Mouse (Mus musculus) midbrain, embryonic 15.5 days (tissue): Measurements from ENCODE around the gene Dennd1b. TPM values are rescaled to one million over a fixed set of nuclear protein-coding genes. Genes with fewer than 3 reads are reported as not detected.

Experiments used
- ATAC-seq: fragments of 200-750 bp; cut with Nextera tagmentation; replicated peaks from 2 replicates; pipeline ENCODE4 v1.8.0; 2017; ENCODE audit warnings: moderate TSS enrichment
- H3K27ac ChIP-seq: fragments of 300-500 bp; sonication (generic); 2 replicates; pipeline ENCODE4 v1.5.1; 2015; ENCODE audit warnings: mild to moderate bottlenecking, inconsistent platforms
- H3K27me3 ChIP-seq: fragments of 300-500 bp; sonication (generic); replicated peaks from 2 replicates; pipeline ENCODE4 v1.6.1; 2015; ENCODE audit warnings: inconsistent platforms
- H3K36me3 ChIP-seq: fragments of 300-500 bp; sonication (generic); replicated peaks from 2 replicates; pipeline ENCODE4 v1.6.1; 2015; ENCODE audit warnings: inconsistent platforms
- H3K4me1 ChIP-seq: fragments of 300-500 bp; sonication (generic); 2 replicates; pipeline ENCODE4 v1.6.1; 2015; ENCODE audit warnings: inconsistent platforms
- H3K4me2 ChIP-seq: fragments of 300-500 bp; sonication (generic); 2 replicates; pipeline ENCODE4 v1.6.1; 2015; ENCODE audit warnings: inconsistent platforms, mild to moderate bottlenecking, moderate library complexity
- H3K4me3 ChIP-seq: fragments of 300-500 bp; sonication (generic); 2 replicates; pipeline ENCODE4 v1.5.1; 2015; ENCODE audit warnings: mild to moderate bottlenecking, inconsistent platforms
- H3K9ac ChIP-seq: fragments of 300-500 bp; sonication (generic); 2 replicates; pipeline ENCODE4 v1.6.1; 2015; ENCODE audit warnings: mild to moderate bottlenecking, inconsistent platforms
- H3K9me3 ChIP-seq: fragments of 300-500 bp; sonication (generic); 2 replicates; pipeline ENCODE4 v1.6.1; 2016; ENCODE audit warnings: inconsistent platforms
- WGBS: fragments of 180-500 bp; shearing (Covaris S2); methylation state at CpG from one replicate; pipeline ENCODE4 v1.1.7; 2015; ENCODE audit warnings: mixed read lengths; 5-methylcytosine and 5-hydroxymethylcytosine counted together
- polyA plus RNA-seq: library from polyadenylated mRNA; unstranded; fragments of >200 nt; fragmentation: Nextera tagmentation; extraction: Ambion mirVana; gene quantifications from 2 replicates; pipeline ENCODE4 v1.2.1, GENCODE M21; 2015

Dennd1b gene
- polyA plus RNA-seq, 1 experiment from 2014 or later = 12.7 TPM

DNA sequence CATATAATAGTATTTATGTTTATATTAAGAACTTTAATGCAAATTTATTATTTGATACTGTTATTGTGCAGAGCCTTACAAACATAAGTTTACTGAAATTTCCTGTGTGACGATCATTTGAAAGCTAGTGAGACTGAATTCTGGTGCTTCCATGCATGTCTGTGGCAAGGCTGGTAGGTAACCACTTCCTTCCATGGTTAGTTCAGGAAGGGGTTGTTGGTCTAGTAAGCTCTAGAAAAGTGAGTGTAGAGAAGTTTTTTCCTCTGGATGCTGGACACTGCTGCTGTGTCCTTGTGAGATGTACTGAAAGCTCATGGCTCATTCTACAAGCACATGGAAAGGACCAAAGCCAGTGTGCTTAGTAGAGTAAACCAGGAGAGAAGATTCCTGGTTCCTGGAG is 73.1 kb downstream of the Dennd1b start:
- no peaks in the 10 kb centered on the region for H3K9me3 ChIP-seq
- peaks cover 14% of the 10 kb centered on the region for H3K4me1 ChIP-seq
- no peaks in the 10 kb centered on the region for H3K36me3 ChIP-seq
- H3K27me3 ChIP-seq = no peaks in the 10 kb centered on the region
- 96% methylated on average over 1 of the region's 1 CpGs for WGBS
- no peak overlapping the region for H3K4me3 ChIP-seq
- no peak overlapping the region for H3K4me2 ChIP-seq
- H3K9ac ChIP-seq = no peak overlapping the region
- no peak overlapping the region for H3K27ac ChIP-seq
- ATAC-seq = no peak

- no peak overlapping the region for H3K4me3 ChIP-seq
- ATAC-seq = no peak
- no peak overlapping the region for H3K4me2 ChIP-seq
- H3K4me1 ChIP-seq = peaks cover 14% of the 10 kb centered on the region
- no peaks in the 10 kb centered on the region for H3K9me3 ChIP-seq
- no peaks in the 10 kb centered on the region for H3K27me3 ChIP-seq
- H3K36me3 ChIP-seq = no peaks in the 10 kb centered on the region
- no peak overlapping the region for H3K9ac ChIP-seq
- 52% methylated on average over 7 of the region's 7 CpGs for WGBS
- no peak overlapping the region for H3K27ac ChIP-seq
Observed at GRCm38 (mm10) chr1:139036768-139037507, 73.7 kb downstream of the Dennd1b start.

DNA sequence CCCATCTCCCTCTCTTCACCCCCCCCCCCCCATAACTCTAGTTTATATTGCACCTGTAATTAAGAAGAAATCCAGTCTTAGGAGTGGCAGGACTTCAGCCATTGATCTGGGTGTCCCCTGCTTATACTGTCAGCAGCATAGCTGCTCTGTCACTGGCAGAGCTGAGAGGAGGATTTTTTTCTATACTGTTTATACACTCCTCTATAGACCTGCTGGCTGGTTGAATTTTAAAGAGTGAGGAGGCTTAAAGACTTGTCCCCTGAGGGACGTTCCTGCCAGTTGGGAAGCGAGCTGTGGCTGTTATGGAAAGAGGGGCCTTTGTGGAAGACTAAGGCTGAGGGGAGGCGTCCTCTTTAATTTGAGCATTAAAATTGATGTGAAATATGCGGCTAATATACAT is 74.8 kb downstream of the Dennd1b start:
- 16% methylated on average over 4 of the region's 4 CpGs for WGBS
- Histone ChIP-seq H3K27ac (peak overlapping the region; percentile 44), H3K27me3 (no peaks in the 10 kb centered on the region), H3K9me3 (no peaks in the 10 kb centered on the region), H3K4me3 (no peak overlapping the region), H3K9ac (no peak overlapping the region), H3K4me1 (peaks cover 14% of the 10 kb centered on the region), H3K36me3 (no peaks in the 10 kb centered on the region), H3K4me2 (no peak overlapping the region)
- peak; percentile 90 for ATAC-seq

- ATAC-seq = peak; percentile 54; the same call in 1 of the 2 replicates
- Histone ChIP-seq H3K27me3 (no peaks in the 10 kb centered on the region), H3K36me3 (no peaks in the 10 kb centered on the region), H3K9ac (no peak overlapping the region), H3K4me3 (no peak overlapping the region), H3K27ac (no peak overlapping the region), H3K4me2 (no peak overlapping the region), H3K9me3 (no peaks in the 10 kb centered on the region), H3K4me1 (peaks cover 14% of the 10 kb centered on the region)
- WGBS = 52% methylated on average over 3 of the region's 3 CpGs
Observed at GRCm38 (mm10) chr1:139038620-139039019, 75.4 kb downstream of the Dennd1b start.

GRCm38 (mm10) chr1:139039529-139040230 is 76.4 kb downstream of the Dennd1b start:
- no peak overlapping the region for H3K9ac ChIP-seq
- no peak overlapping the region for H3K4me2 ChIP-seq
- no peaks in the 10 kb centered on the region for H3K9me3 ChIP-seq
- no peaks in the 10 kb centered on the region for H3K36me3 ChIP-seq
- WGBS = 43% methylated on average over 7 of the region's 7 CpGs
- 0 out of 2 replicates have a peak overlapping the region, but pooled peaks have one; percentile 3 for H3K27ac ChIP-seq
- H3K27me3 ChIP-seq = no peaks in the 10 kb centered on the region
- no peak for ATAC-seq
- no peak overlapping the region for H3K4me3 ChIP-seq
- peaks cover 14% of the 10 kb centered on the region for H3K4me1 ChIP-seq

GRCm38 (mm10) chr1:139049075-139049474 is 85.8 kb downstream of the Dennd1b start:
- Histone ChIP-seq H3K9me3 (no peaks in the 10 kb centered on the region), H3K27ac (no peak overlapping the region), H3K36me3 (no peaks in the 10 kb centered on the region), H3K4me2 (no peak overlapping the region), H3K4me1 (0 out of 2 replicates have a peak, but pooled peaks cover 3% of the 10 kb centered on the region), H3K9ac (no peak overlapping the region), H3K27me3 (no peaks in the 10 kb centered on the region), H3K4me3 (no peak overlapping the region)
- no peak for ATAC-seq
- 50% methylated on average over 6 of the region's 6 CpGs for WGBS

DNA sequence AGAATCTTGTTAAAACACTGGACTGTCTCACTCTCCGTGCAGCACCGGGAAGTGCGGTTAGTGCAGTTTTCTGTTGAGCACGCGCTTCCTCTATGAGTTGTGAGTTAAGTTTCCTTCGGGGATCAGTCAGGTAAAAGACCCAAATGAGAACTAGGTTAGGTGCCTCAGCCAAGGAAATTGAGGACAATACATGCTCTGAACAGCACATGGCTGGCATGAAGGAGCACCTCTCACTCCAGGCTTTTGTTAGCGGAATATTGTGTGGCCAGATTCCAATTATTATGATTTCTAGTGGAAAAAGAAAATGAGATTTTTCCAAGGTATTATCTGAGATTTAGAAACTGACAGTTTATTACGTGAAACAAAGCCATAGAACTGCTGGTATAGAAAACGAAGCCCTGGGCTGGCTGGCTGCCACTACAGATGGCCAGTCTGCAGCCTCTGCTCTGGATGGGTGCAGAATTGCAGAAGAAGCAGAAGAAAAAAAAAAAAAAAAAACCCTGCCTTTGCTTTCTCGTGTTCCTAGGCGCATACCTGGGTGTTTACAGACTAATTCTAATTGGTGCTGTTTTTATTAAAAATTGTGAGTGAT is 86.7 kb downstream of the Dennd1b start:
- no peaks in the 10 kb centered on the region for H3K36me3 ChIP-seq
- no peak for ATAC-seq
- H3K27me3 ChIP-seq = no peaks in the 10 kb centered on the region
- H3K4me2 ChIP-seq = no peak overlapping the region
- no peaks in the 10 kb centered on the region for H3K9me3 ChIP-seq
- WGBS = 62% methylated on average over 11 of the region's 11 CpGs
- no peak overlapping the region for H3K9ac ChIP-seq
- H3K4me1 ChIP-seq = 0 out of 2 replicates have a peak, but pooled peaks cover 3% of the 10 kb centered on the region
- no peak overlapping the region for H3K4me3 ChIP-seq
- H3K27ac ChIP-seq = no peak overlapping the region

DNA sequence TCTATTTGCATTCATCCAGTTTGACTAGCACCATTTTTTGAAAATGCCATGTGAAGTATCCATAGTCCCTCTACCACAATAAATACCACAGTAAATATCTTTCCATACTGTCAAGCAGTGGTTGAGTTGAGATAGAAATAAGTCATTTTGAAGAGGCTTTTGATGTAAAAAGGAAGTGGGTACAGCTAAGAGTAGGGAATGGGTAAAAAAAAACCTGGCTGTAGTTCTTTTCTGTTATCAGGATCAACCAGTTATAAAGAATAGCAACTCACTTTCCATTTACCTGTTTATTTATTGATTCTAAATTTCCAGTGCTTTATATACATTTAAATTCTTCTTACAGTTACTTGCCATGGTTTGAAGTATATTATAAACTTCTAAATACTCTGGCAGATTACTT is 89.8 kb downstream of the Dennd1b start:
- no peak overlapping the region for H3K9ac ChIP-seq
- H3K9me3 ChIP-seq = no peaks in the 10 kb centered on the region
- no peak overlapping the region for H3K4me3 ChIP-seq
- 0 out of 2 replicates have a peak, but pooled peaks cover 3% of the 10 kb centered on the region for H3K4me1 ChIP-seq
- H3K36me3 ChIP-seq = no peaks in the 10 kb centered on the region
- ATAC-seq = no peak
- H3K27me3 ChIP-seq = no peaks in the 10 kb centered on the region
- H3K27ac ChIP-seq = no peak overlapping the region
- no peak overlapping the region for H3K4me2 ChIP-seq

DNA sequence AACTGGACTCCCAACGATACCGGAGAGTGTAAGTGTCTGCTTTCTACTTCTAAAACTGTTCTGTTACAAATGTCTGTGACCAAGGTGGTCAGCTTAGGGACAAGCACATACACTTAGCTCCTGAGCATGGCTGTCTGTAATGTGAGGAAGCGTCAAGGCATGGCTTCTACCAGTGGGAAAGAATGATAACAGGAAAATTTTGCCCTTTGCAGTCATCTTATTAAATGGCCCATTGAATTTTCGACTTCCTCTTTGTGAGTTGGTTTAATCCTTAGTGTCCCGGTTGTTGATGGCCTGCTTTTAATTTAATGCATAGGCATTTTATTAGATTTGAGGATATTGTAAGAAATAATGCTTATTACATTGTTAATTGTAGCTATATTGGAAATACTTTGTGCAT is 97.1 kb downstream of the Dennd1b start:
- Histone ChIP-seq H3K27ac (no peak overlapping the region), H3K4me3 (no peak overlapping the region), H3K4me2 (no peak overlapping the region), H3K4me1 (no peaks in the 10 kb centered on the region), H3K9me3 (no peaks in the 10 kb centered on the region), H3K27me3 (no peaks in the 10 kb centered on the region), H3K36me3 (no peaks in the 10 kb centered on the region), H3K9ac (no peak overlapping the region)
- WGBS = 88% methylated on average over 5 of the region's 5 CpGs
- no peak for ATAC-seq

GRCm38 (mm10) chr1:139064711-139065110 is 101.5 kb downstream of the Dennd1b start:
- ATAC-seq = no peak
- H3K4me1 ChIP-seq = 0 out of 2 replicates have a peak, but pooled peaks cover 6% of the 10 kb centered on the region
- no peaks in the 10 kb centered on the region for H3K9me3 ChIP-seq
- H3K27me3 ChIP-seq = no peaks in the 10 kb centered on the region
- H3K9ac ChIP-seq = no peak overlapping the region
- no peak overlapping the region for H3K4me2 ChIP-seq
- no peak overlapping the region for H3K27ac ChIP-seq
- 92% methylated on average over 2 of the region's 2 CpGs for WGBS
- H3K36me3 ChIP-seq = no peaks in the 10 kb centered on the region
- H3K4me3 ChIP-seq = no peak overlapping the region

- 55% methylated on average over 2 of the region's 2 CpGs for WGBS
- H3K4me1 ChIP-seq = 0 out of 2 replicates have a peak, but pooled peaks cover 6% of the 10 kb centered on the region
- no peaks in the 10 kb centered on the region for H3K27me3 ChIP-seq
- H3K36me3 ChIP-seq = no peaks in the 10 kb centered on the region
- H3K9ac ChIP-seq = no peak overlapping the region
- no peak overlapping the region for H3K4me2 ChIP-seq
- H3K4me3 ChIP-seq = no peak overlapping the region
- ATAC-seq = no peak
- no peaks in the 10 kb centered on the region for H3K9me3 ChIP-seq
- H3K27ac ChIP-seq = no peak overlapping the region
Observed at GRCm38 (mm10) chr1:139067210-139067609, 104.0 kb downstream of the Dennd1b start.

DNA sequence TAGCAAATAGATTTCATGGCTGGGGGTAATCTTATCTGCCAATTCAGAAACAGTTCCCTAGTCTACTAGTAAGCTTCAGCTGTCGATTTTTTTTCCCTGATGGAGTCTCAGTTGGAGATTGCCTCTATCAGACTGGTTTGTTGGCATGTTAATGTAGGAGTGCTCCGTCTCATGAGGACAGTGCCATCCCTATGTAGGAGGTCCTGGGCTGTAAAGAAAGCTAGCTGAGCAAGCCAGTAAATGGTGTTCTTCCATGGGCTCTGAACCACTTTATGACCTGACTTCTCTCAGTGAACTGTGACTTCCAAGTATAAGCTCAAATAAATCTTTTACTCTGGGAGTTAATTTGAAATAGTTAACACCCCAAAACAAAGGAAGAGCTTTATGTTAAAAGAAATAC is 107.8 kb downstream of the Dennd1b start:
- ATAC-seq = no peak
- no peak overlapping the region for H3K27ac ChIP-seq
- H3K27me3 ChIP-seq = no peaks in the 10 kb centered on the region
- H3K4me3 ChIP-seq = no peak overlapping the region
- WGBS = 56% methylated on average over 2 of the region's 2 CpGs
- H3K9ac ChIP-seq = no peak overlapping the region
- H3K4me1 ChIP-seq = 0 out of 2 replicates have a peak, but pooled peaks cover 6% of the 10 kb centered on the region
- H3K9me3 ChIP-seq = no peaks in the 10 kb centered on the region
- no peaks in the 10 kb centered on the region for H3K36me3 ChIP-seq
- no peak overlapping the region for H3K4me2 ChIP-seq
